Mouse (Mus musculus): ENCODE measurements at regions not wholly inside any gene's neighbourhood (a gene's known extent, or its start where the extent isn't known, plus 50 kb on each side); places are given as distances from the start of the nearest gene placed in this dataset.

DNA sequence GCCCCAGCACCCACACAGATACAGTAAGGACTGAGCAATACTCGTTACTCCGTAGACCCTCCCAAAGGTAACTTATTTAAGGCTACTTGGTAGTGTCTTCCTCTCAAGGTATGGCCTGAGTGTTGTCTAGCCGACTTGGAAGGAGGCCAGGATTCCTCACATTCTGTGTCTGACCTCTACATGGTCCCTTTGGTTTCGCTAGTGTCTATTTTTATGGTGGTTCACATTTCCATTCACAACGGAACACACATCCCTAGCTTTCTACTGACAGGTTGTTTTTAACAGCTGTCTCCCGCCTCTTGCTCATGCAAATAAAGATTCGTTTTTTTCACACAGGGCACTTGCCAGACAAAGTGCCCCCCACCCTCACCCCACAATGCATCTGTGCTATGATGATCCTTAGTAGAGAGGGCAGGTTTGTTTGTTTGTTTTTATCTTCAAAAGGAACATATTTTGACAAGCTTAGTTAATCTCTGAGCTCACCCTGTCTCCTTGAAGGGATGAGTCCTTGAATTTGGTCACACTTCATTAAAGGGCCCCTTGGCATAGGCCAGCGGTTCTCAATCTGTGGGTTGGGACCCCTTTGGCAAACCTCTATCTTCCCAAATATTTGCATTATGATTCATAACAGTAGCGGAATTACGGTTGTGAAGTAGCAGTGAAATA, 52.7 kb downstream of the Phlda1 start:
- ATAC-seq (replicated peaks; ENCODE audit: low read depth, poor library complexity, severe bottlenecking), result no peak

DNA sequence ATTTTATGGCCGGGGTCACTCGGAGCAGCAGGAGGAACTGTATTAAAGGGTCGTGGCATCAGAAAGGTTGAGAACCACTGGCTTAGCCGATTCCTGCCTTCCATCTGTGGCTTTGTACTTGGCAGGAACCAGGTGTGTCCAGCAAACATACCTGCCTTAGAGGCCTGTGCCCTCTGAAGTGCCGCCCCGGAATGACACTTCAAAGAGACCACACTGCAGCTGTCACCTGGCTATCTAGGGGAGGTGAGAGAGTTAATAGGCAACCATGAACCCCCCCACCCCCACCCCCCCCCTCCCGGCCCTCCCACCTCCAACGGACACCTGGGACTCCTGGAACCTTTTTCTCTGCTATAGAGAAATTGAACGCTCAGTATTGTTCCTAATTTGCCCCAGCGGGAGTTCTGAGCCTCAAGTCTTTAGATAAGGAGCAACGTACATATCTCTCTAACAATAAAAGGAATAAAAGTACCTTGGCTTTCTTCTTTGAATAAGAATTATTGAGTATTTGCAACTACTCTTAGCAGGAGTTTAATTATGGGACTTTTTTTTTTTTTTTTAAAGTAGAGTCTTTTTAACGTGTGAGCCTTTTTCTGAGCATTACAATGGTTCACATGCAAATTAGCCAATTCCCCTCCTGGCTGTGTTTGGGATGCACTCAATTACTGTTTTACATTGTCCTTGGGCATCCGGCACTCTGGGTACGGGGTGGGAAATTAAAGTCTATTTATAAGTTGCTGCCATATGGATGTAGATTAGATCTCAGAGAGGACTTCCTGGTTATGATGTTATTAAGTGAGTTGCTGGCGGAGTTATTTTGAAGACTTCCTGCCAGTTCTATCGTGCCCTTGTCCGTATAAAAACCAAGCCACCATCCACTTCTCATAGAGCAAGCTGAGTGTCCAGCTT, 53.5 kb downstream of the Phlda1 start:
- ATAC-seq (replicated peaks; ENCODE audit: low read depth, poor library complexity, severe bottlenecking), result peak; percentile 23; the same call in 1 of the 2 replicates

DNA sequence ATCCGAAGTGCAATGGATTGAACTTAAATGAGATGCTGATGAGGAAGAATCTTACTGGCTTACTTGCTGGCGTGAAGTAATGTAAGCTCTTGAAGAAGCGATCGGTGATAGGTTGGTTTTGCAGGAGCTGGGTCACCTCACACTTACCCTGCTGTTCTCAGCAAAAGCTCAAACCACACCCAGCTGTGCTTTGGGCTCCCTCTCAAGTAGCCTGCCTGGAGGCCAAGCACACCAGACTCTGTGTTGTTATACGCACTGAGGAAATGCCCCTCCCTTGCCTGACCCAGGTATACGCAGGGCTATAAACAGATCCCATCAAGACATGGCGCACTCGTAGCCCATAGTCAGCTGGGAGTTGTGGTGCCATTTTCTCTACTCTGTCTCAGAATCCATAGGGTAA, 56.5 kb downstream of the Phlda1 start:
- no peak for ATAC-seq (replicated peaks; ENCODE audit: low read depth, poor library complexity, severe bottlenecking)

DNA sequence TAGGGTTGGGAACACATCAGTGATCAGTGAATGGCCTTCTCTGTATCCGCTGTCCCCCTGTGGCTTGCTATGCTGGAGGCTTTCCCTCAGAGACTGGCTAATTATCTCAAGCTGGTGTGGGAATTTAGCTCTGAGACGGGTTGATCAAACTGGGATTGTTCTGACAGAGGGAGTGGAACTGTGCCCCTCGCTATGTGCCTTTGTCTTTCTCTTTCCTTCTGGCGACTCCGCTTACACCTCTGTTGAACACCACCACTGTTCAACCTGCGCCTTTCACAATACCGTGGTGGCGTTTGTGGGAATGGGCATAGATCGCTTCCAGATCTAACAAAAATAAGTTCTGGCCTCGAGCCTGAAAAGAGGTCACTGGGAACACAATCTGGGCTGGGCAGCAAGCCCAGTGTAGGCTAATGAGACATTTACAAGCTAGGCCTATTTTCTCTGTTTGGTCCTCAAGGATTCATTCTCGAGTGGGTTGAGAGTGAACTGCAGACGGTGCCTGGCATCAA, 60.8 kb downstream of the Phlda1 start:
- no peak for ATAC-seq (replicated peaks; ENCODE audit: low read depth, poor library complexity, severe bottlenecking)

DNA sequence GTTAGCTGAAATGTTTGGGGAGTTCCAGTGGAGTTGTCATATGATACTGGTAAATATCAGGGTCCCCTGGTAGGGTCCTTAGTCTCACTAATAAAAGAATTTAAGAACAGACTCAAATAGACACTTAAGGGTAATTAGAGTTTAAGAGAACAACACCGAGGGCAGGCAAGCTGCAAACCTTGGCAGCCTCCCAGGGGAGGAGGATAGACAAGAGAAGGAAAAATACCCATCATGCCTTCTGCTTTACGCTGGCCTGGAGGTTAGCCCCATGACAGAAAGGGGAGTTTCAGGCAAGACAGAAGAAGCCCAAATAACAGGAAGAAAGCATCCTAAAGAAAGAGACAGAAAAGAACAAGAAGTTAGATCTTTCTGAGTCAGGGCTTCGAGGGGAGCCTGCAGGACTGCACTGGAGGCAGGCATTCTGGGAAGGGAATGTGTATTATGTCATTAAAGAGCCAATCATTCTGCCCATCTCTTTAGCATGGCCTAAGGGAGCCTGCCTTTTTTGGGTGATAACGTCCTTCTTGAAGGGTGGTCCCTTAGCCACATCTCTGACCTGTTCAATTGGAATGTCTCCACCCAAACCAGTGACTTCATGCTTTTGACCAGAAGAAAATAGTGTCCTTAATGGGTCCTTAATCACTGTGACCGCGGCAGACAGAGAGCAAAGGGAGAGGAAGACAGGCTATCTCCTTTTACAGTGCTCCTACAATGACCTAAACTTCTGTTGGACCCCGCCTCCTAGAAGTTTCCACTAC, 64.6 kb downstream of the Phlda1 start:
- no peak for ATAC-seq (replicated peaks; ENCODE audit: low read depth, poor library complexity, severe bottlenecking)

DNA sequence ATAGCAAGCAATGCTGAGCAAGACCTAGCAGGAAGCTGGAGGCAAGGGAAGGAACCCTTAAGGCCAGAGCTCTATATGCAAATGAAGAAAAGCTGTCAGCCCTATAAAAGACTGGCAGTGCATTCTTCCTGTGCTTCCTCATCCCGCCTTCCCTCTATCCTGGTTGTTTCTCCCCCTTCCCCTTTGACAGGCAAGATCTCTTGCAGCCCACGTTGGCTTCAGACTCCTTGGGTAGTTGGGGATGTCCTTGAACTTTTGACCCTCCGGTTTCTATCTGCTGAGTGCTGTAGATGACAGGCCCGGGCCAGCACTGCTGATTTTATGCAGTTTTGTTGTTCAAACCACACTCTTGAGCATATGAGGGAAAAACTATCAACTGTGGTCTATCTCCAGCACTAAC, 68.1 kb downstream of the Phlda1 start:
- ATAC-seq (replicated peaks; ENCODE audit: low read depth, poor library complexity, severe bottlenecking), result no peak

DNA sequence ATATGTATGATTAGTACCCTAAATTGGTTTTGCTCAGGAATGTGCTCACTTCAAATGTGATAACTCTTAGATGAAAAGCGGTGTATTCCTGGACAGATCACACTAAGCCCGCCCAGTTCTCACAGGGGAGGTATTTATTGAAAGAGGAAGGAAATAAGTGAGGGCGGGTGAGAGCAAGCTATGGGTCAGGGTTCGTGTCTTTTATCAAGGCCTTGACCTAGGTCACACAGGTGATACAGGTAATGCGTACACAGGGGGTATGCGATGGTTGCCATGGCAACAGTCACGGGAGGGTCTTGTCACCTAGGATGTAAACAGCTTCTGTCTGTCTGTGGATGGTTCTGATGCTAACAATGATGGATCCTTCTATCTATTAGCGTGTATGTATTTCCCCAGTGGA, 68.7 kb downstream of the Phlda1 start:
- peak; percentile 30; the same call in 1 of the 2 replicates for ATAC-seq (replicated peaks; ENCODE audit: low read depth, poor library complexity, severe bottlenecking)

DNA sequence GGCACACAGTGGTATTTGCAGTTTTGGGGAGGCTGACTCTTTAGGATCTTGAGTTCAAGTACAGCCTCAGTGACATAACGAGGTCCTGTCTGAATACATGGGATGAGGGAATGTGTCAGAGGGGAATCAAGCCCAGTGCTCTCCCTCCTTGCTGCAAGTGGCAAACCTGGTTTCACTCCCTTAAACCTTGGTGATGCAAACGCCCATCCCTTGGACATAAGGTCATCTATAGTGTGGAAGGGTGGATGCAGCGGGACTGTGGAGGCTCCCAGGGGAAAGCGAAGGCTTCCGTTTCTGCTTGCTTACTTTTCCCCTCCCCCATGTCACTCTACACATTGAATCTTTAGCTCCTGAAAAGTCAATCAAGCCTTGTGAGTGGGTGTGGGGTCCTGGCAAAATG, 69.2 kb downstream of the Phlda1 start:
- ATAC-seq (replicated peaks; ENCODE audit: low read depth, poor library complexity, severe bottlenecking), result no peak

DNA sequence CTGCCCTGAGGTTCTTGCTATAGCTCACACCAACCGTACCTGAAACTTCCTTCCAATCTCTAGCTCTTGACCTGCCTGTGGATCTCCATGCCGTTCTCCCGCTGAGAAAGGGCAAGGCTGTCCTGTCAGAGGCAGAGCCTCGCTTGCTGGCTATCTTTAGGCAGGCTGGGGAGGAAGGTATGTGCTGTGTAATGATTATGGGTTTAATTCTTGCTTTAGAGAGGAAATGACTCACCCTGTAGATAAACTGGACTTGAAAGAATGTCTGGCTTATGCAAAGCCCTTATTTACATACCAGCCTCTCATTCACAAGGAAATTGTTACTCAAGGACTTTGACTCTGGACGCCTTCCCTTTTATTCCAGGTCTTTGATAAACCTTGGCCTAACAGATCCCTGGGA, 69.8 kb downstream of the Phlda1 start:
- ATAC-seq (replicated peaks; ENCODE audit: low read depth, poor library complexity, severe bottlenecking), result peak; percentile 87

DNA sequence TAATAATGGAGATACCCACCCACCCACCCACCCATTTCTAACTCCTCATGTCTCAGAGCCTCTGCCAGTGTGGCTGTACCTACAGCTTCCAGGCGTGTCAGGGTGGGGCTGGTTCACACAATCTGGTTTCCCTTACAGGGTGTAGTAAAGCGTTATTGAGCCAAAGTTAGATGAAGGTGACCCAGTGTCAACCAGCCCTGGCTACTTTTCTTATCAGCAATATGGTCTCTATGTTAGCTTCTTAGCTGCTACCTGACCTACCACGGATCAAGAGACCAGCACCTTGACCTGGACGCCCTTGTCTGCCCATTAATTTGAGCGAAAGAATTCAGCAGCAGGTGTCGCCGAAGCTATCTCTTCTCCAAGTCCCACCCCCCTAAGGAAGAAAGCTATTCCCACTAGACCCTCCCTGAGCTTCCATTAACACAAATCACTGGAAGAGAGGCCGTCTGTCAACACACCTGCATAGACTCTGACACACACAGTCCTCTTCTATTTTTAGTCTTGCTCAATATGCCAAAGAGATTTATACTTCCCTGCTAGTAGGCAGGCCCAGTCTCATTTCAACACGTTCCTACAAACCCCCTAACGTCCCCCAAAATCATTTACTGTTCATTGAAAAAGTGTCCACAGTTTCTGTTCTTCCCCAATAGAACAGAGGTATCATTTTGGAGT, 70.4 kb downstream of the Phlda1 start:
- no peak for ATAC-seq (replicated peaks; ENCODE audit: low read depth, poor library complexity, severe bottlenecking)

DNA sequence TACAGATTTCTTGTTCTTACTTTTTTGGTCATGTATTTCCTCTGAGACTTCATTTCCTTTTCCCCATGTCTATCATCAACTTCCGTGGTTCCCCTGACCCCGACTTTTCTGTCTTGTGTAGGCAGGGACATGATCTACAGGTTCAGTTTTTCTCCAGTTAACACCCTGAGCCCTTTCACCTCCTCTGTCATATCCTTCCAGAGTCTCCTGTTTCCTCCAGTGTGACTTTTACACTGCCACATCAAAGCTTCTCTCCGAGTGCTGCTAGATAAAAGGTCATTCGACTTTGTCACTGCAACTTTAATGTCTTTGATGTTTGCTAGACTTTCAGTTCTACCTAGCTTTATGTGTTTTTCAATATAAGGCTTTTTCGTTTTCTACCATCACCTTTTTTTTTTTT, 72.5 kb downstream of the Phlda1 start:
- no peak for ATAC-seq (replicated peaks; ENCODE audit: low read depth, poor library complexity, severe bottlenecking)

DNA sequence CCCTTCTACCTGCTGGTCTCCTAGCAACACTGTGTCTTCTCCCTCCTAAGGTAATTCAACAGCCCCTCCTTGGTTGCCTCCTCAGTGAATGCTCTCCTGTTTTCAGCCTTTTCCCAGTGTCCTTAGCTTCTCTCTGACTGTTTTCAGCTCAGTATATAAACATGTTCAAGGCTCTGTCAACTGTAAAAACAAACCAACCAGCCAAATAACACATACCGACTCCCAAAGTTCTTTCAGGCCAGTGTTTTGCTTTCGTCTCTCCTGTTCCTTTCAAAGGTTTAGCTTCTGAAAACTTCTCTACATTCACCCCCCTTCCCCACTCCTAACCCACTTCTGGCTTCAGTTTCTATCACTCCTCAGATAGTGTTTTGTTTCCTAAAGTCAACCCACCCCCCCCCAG, 73.4 kb downstream of the Phlda1 start:
- no peak for ATAC-seq (replicated peaks; ENCODE audit: low read depth, poor library complexity, severe bottlenecking)

DNA sequence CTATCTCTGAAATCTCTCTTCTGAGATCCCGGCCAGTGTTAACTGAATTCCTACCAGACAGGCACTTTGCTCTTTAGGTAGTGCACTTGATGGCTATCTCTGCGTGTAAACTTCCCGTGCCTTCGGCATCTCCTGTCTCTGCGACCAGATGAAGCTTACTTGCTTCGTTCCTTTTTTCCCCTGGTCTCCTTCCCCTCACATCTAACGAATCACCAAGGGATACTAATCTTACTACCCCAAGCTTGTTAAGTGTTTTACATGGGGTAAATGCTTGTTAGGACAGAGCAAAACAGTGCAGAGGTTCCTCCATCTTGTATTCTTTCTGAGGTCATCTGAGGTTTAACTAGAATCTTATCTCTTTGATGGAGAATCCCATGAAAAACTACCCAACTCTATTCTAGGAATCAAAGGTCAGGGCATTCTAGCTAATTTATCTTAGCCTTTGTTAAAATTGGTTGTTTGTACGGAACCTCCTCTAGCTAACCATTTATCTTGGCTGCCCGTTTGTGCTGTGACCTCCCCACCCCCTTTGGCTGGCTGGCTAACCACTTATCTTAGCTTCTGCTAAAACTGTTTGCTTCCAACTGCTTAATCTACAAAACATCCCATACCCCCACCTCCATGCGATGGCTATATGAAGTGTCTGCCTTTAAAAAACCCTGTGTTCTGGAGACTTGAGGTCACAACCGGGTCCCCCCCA, 74.5 kb downstream of the Phlda1 start:
- ATAC-seq (replicated peaks; ENCODE audit: low read depth, poor library complexity, severe bottlenecking), result peak; percentile 37; the same call in 1 of the 2 replicates

DNA sequence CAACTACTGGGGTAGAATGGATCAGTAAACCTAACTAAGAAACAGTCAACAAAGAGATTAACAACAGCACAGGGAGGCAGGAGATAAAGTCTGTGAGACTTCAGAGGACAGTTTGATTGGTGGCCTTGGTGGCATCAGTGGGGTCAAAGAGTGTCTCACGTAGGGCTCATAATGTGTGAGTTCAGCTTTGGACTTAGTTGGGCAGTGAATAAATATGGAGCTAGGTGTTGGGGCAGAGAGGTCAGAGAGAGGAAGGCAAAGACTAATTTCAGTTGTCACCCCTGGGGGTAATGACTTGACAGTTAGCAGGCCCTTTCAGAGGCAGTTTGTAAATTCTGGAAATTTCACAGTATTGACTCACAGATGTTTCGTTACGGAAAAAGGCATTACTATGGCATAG, 75.8 kb downstream of the Phlda1 start:
- ATAC-seq (replicated peaks; ENCODE audit: low read depth, poor library complexity, severe bottlenecking), result no peak

DNA sequence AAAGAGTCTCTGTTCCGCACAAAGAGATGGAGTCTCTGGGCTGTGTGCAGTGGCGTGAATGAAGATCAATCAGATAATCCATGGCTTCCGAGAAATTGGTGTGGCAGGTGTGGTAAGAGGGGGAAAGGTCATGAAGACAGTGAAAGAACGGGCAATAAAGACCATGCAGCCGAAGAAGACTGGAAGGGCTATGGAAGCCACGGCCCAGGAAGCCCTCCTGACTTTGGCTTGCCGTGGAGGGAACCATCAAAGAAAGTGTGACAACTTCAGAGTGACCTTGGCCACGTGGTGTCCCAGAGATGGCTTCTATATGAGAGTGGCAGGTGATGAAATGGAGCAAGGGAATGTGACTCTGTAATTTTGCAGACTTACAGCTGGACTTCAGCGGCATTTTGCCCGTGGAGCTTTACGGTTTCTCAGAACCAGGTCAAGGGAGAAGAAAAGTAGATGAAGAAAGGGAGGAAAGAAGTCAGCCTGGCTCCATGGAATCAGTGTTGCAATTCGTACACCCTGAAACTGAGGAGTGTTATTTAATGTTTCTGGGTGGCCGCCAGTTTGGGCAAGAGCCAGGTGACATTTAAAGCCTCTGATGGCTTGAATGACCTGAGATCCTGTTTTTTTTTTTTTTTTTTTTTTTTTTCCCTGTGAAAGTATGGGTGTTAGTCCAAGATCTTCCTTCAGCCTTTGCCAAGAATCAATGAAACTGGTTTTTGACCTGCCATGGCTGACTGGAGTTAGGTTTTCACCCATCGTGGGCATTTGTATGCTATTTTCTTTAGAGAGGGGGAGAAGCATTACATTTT, 76.4 kb downstream of the Phlda1 start:
- ATAC-seq (replicated peaks; ENCODE audit: low read depth, poor library complexity, severe bottlenecking), result no peak

DNA sequence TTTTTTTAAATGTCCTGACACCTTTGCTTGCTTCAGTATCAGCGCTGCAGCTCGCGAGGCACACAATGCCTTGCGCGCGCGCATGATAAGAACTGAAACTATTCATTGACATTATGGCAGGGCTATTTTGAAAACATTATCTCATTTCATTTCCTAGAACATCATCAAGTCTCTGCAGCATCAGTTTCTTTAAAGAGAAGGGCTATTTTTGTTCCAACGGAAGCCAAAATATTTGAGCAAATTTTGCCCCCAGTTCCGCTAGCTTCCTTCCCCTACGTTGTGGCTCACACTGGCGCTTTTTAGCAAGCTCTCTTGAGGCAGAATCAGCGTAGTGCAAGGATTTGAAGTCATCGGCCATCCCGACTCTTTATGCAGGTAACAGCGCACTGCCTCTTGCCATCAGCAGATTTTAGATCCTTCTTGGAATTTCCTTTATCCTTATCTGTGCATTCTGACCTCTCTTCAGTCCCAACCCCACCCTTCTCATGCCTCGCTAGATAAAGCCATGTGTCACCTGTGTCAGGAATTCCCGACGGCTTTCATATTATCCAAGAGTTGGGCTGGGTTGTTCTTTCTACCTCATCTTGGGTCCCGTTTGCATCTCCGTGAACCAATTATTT, 77.1 kb downstream of the Phlda1 start:
- peak; percentile 37 for ATAC-seq (replicated peaks; ENCODE audit: low read depth, poor library complexity, severe bottlenecking)

DNA sequence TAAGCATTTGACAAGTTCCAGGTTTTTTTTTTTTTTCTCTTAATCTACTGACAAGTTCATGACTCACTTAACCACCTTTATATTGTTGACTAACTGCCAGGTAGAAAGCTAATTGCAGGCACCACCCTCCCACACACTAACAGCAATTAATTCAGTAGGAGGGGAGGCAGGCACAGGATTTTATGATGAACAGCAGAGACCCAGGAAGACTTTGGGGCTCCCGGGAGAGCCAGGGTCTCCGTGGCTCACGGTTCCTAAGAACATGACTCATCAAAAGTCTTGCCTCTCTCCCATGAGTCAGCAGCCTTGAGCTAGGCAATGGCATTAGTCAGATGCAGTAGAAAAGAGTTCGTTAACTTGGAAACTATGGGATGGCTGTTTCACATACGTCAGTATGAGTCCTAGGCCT, 77.7 kb downstream of the Phlda1 start:
- ATAC-seq (replicated peaks; ENCODE audit: low read depth, poor library complexity, severe bottlenecking), result no peak

DNA sequence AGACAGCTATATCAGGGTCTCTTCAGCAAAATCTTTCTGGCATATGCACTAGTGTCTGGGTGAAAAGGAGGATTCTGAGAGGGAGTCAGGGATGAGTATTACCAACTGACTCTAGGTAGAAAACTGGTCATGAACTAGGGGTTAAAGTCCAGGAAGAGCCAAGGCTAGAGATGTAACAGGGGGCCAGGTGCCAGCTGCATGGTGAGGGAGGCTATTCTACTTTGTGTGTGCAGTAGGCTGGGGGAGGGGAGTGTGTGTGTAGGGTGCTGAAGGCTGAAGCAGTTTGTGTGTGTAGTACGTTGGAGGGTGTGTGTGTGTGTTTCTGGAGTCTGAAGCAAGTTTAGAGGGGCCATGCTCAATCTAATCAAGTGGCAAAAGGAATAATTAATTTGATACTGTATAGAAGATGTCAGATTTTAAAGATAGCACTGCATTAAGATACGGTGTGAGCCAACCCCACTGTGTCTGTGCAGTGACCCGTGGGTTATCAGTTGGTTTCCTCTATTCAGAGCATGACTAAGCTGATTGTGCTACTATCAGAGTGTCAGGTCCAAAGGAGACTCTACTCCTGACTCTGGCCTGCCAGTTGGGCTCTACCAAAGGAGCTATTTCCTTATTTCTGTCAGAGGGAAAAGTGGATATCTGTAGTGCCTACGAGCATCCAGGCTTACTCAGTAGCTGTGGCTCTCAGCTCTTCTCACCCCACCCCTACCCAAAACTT, 82.0 kb downstream of the Phlda1 start:
- peak; percentile 83 for ATAC-seq (replicated peaks; ENCODE audit: low read depth, poor library complexity, severe bottlenecking)
